15 mouse cellular contexts compared by ENCODE assay signal in the genomic region with DNA sequence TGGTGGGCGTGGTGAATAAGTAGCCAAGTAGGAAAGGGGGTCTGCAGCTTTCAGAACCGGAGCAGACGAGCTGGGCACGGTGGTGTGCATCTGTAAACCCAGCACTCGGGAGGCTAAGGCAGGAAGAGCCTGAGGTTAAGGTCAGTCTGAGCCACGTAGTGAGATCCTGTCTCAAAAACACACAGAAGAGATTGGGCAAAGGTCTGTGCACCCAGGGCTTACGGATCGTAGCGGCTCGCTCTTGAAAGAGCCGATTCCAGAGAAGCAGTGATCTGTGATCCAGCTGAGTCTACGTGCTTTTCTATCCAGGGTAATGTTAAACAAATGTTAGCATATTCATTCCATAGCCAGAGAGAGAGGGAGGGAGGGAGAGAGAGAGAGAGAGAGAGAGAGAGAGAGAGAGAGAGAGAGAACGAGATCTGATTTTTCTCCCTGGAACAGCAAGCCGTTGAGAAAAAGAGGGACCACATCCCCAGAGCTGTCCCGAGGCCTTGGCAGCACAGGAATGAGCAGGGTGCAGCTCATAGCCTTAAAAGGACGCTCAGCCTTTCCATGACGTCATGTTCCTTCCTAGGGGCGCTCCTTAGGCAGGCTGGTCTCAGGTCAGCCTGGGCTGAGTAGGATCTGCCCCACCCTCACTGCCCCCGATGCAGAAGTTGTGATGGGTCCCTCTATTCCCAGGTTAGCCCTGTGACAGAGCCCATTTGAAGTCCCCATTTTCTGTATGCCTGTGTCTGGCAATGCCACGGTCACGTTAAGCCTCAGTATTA. TPM values are rescaled to one million over a fixed set of nuclear protein-coding genes. Genes with fewer than 3 reads are reported as not detected.
DNase-seq lines count a peak whose midpoint lies in the region; ATAC-seq and TF ChIP-seq lines count a peak whose summit lies in the region.
"Had no signal": no experiment of that assay in that cellular context is flagged by ENCODE, and none has a peak within 500 bp of the region (broad histone marks: within the 10 kb centered on the region; RNA-seq: fewer than 3 reads in every experiment).

No protein-coding gene starts in this region.

- ATAC-seq in heart, embryonic 13.5 days (ENCODE audit: extremely low read depth, insufficient number of reproducible peaks, low FRiP score, low TSS enrichment), result no peak
- no peak for ATAC-seq in limb, embryonic 13.5 days (ENCODE audit: low FRiP score, low read depth)
- ATAC-seq in intestine, embryonic 15.5 days, result no peak
- ATAC-seq in stomach, embryonic 15.5 days (ENCODE audit: insufficient read depth, low FRiP score, low read depth), result no peak
- no peak for ATAC-seq in hindbrain, postnatal 0 days

- H3K4me2 ChIP-seq in heart, embryonic 13.5 days, result 0 out of 2 replicates have a peak overlapping the region, but pooled peaks have one; percentile 3
- H3K4me2 ChIP-seq in limb, embryonic 13.5 days (replicated peaks), result no peak overlapping the region
- H3K4me2 ChIP-seq in intestine, embryonic 15.5 days (replicated peaks), result peak overlapping the region; percentile 28; the same call in 1 of the 2 replicates
- no peak overlapping the region for H3K4me2 ChIP-seq in stomach, embryonic 15.5 days
- H3K4me2 ChIP-seq in hindbrain, postnatal 0 days (ENCODE audit: low read depth, low read length), result no peak overlapping the region
- H3K4me2 ChIP-seq: limb, embryonic 12.5 days had no signal

- DNase-seq in heart, adult 2 months, result no peak
- DNase-seq in limb, embryonic 10.5 days (ENCODE audit: low spot score), result no peak
- no peak for DNase-seq in hindbrain, postnatal 0 days (ENCODE audit: low spot score)
- DNase-seq: cerebellum, adult 9-11 months; heart, postnatal 4 days; layer of hippocampus, postnatal 36 days; lung, adult 2 months; retina, postnatal 1 day had no signal

- H3K9ac ChIP-seq in heart, embryonic 13.5 days, result peak overlapping the region; percentile 33; the same call in 1 of the 2 replicates
- no peak overlapping the region for H3K9ac ChIP-seq in heart, adult 2 months (ENCODE audit: low read depth, low read length)
- H3K9ac ChIP-seq in limb, embryonic 13.5 days, result peak overlapping the region; percentile 21; the same call in 1 of the 2 replicates
- no peak overlapping the region for H3K9ac ChIP-seq in intestine, embryonic 15.5 days
- no peak overlapping the region for H3K9ac ChIP-seq in stomach, embryonic 15.5 days
- H3K9ac ChIP-seq in hindbrain, postnatal 0 days (replicated peaks; ENCODE audit: low read length), result no peak overlapping the region
- H3K9ac ChIP-seq: limb, embryonic 12.5 days had no signal

- intact Hi-C loops in heart, adult 2 months (cut with DNase I), result loop anchor here (5.0 kb wide), 2 partner anchors 267 to 462 kb away; no protein-coding TSS in a partner anchor

- no peak overlapping the region for H3K4me3 ChIP-seq in heart, embryonic 13.5 days
- no peak overlapping the region for H3K4me3 ChIP-seq in heart, adult 2 months
- H3K4me3 ChIP-seq in limb, embryonic 13.5 days, result no peak overlapping the region
- H3K4me3 ChIP-seq in limb, embryonic 10.5 days, result no peak overlapping the region
- no peak overlapping the region for H3K4me3 ChIP-seq in intestine, embryonic 15.5 days (replicated peaks)
- H3K4me3 ChIP-seq in stomach, embryonic 15.5 days (replicated peaks), result no peak overlapping the region
- no peak overlapping the region for H3K4me3 ChIP-seq in hindbrain, postnatal 0 days (ENCODE audit: low read length)
- H3K4me3 ChIP-seq: forebrain, embryonic 10.5 days; limb, embryonic 12.5 days; megakaryocyte, embryonic 14.5 days had no signal

- TF ChIP-seq CTCF in heart, adult 2 months (IDR thresholded peaks at IDR 0.05), result no peak
- no peak for TF ChIP-seq CTCF in hindbrain, postnatal 0 days (IDR thresholded peaks at IDR 0.05; ENCODE audit: low read depth)

- H3K36me3 ChIP-seq in heart, embryonic 13.5 days, result no peaks in the 10 kb centered on the region
- H3K36me3 ChIP-seq in heart, adult 2 months (ENCODE audit: control insufficient read depth, insufficient read depth, low read length), result no peaks in the 10 kb centered on the region
- H3K36me3 ChIP-seq in limb, embryonic 13.5 days, result no peaks in the 10 kb centered on the region
- 0 out of 2 replicates have a peak, but pooled peaks cover 3% of the 10 kb centered on the region for H3K36me3 ChIP-seq in limb, embryonic 10.5 days
- H3K36me3 ChIP-seq in intestine, embryonic 15.5 days, result 0 out of 2 replicates have a peak, but pooled peaks cover 4% of the 10 kb centered on the region
- no peaks in the 10 kb centered on the region for H3K36me3 ChIP-seq in stomach, embryonic 15.5 days
- peaks cover 29% of the 10 kb centered on the region; the same call in 1 of the 2 replicates for H3K36me3 ChIP-seq in hindbrain, postnatal 0 days (ENCODE audit: insufficient read depth, low read length)
- H3K36me3 ChIP-seq: limb, embryonic 12.5 days had no signal

- no peak for TF ChIP-seq EP300 in heart, adult 2 months (IDR thresholded peaks at IDR 0.05; ENCODE audit: insufficient read depth, low read depth, low read length)

- WGBS in heart, embryonic 13.5 days, result 54% methylated on average over 21 of the region's 21 CpGs
- 59% methylated on average over 21 of the region's 21 CpGs for WGBS in heart, adult 2 months
- 69% methylated on average over 21 of the region's 21 CpGs for whole genome bisulfite sequencing in limb, embryonic 13.5 days
- WGBS in limb, embryonic 10.5 days, result 81% methylated on average over 21 of the region's 21 CpGs
- WGBS in intestine, embryonic 15.5 days, result 54% methylated on average over 21 of the region's 21 CpGs
- 54% methylated on average over 21 of the region's 21 CpGs for WGBS in stomach, embryonic 15.5 days
- WGBS in hindbrain, postnatal 0 days, result 77% methylated on average over 21 of the region's 21 CpGs

- H3K27ac ChIP-seq in heart, embryonic 13.5 days (replicated peaks), result no peak overlapping the region
- H3K27ac ChIP-seq in heart, adult 2 months, result no peak overlapping the region
- no peak overlapping the region for H3K27ac ChIP-seq in limb, embryonic 13.5 days
- no peak overlapping the region for H3K27ac ChIP-seq in limb, embryonic 10.5 days
- peak overlapping the region; percentile 56; the same call in 1 of the 2 replicates for H3K27ac ChIP-seq in intestine, embryonic 15.5 days
- peak overlapping the region; percentile 69; the same call in 1 of the 2 replicates for H3K27ac ChIP-seq in stomach, embryonic 15.5 days
- H3K27ac ChIP-seq in hindbrain, postnatal 0 days, result no peak overlapping the region
- H3K27ac ChIP-seq: forebrain, embryonic 10.5 days; limb, embryonic 12.5 days had no signal

- TF ChIP-seq POLR2A in heart, adult 2 months (IDR thresholded peaks at IDR 0.05; ENCODE audit: insufficient read depth, low read depth, low read length), result no peak

- H3K4me1 ChIP-seq in heart, embryonic 13.5 days, result peaks cover 29% of the 10 kb centered on the region
- H3K4me1 ChIP-seq in heart, adult 2 months (ENCODE audit: control insufficient read depth, insufficient read depth, low read length), result no peaks in the 10 kb centered on the region
- H3K4me1 ChIP-seq in limb, embryonic 13.5 days, result peaks cover 22% of the 10 kb centered on the region
- H3K4me1 ChIP-seq in limb, embryonic 10.5 days, result peaks cover 44% of the 10 kb centered on the region
- H3K4me1 ChIP-seq in intestine, embryonic 15.5 days (replicated peaks), result peaks cover 17% of the 10 kb centered on the region
- H3K4me1 ChIP-seq in stomach, embryonic 15.5 days, result peaks cover 21% of the 10 kb centered on the region; the same call in 1 of the 2 replicates
- no peaks in the 10 kb centered on the region for H3K4me1 ChIP-seq in hindbrain, postnatal 0 days (ENCODE audit: insufficient read depth, low read length)

- H3K27me3 ChIP-seq in heart, embryonic 13.5 days (replicated peaks), result no peaks in the 10 kb centered on the region; the same call in 1 of the 2 replicates
- H3K27me3 ChIP-seq in heart, adult 2 months (ENCODE audit: control insufficient read depth, insufficient read depth, low read length), result no peaks in the 10 kb centered on the region
- H3K27me3 ChIP-seq in limb, embryonic 13.5 days, result no peaks in the 10 kb centered on the region
- H3K27me3 ChIP-seq in limb, embryonic 10.5 days (ENCODE audit: low read depth, poor library complexity, severe bottlenecking), result peaks cover under 1% of the 10 kb centered on the region; the same call in 1 of the 2 replicates
- no peaks in the 10 kb centered on the region for H3K27me3 ChIP-seq in intestine, embryonic 15.5 days (replicated peaks)
- H3K27me3 ChIP-seq in stomach, embryonic 15.5 days (replicated peaks), result no peaks in the 10 kb centered on the region
- H3K27me3 ChIP-seq in hindbrain, postnatal 0 days (ENCODE audit: insufficient read depth, low read length), result no peaks in the 10 kb centered on the region
- H3K27me3 ChIP-seq: limb, embryonic 12.5 days had no signal

- H3K9me3 ChIP-seq in heart, embryonic 13.5 days, result no peaks in the 10 kb centered on the region
- no peaks in the 10 kb centered on the region for H3K9me3 ChIP-seq in limb, embryonic 13.5 days
- H3K9me3 ChIP-seq in limb, embryonic 10.5 days (replicated peaks), result no peaks in the 10 kb centered on the region
- H3K9me3 ChIP-seq in intestine, embryonic 15.5 days, result no peaks in the 10 kb centered on the region
- no peaks in the 10 kb centered on the region for H3K9me3 ChIP-seq in stomach, embryonic 15.5 days
- no peaks in the 10 kb centered on the region for H3K9me3 ChIP-seq in hindbrain, postnatal 0 days (ENCODE audit: low read length)
- H3K9me3 ChIP-seq: forebrain, embryonic 10.5 days; limb, embryonic 12.5 days; megakaryocyte, embryonic 14.5 days had no signal

- H3K79me2 ChIP-seq in heart, adult 2 months (replicated peaks; ENCODE audit: control insufficient read depth, insufficient read depth, low read length), result no peaks in the 10 kb centered on the region

RNA-seq across cellular contexts. Expression of gene Bdh1, which starts 33.4 kb away (rescaled TPM):
- 9.7 and 10.8 TPM in 2 replicates for polyA plus RNA-seq in heart, embryonic 13.5 days (2015; fragmentation: Nextera tagmentation; extraction: Ambion mirVana)
- total RNA-seq in heart, adult 2 months (2021), result 100 to 1,000 TPM; 134 to 159 TPM
- polyA plus RNA-seq in heart, adult 2 months (2012; rRNA removed), result 23.3 and 61.3 TPM in 2 replicates
- polyA plus RNA-seq in limb, embryonic 13.5 days (2015; fragmentation: Nextera tagmentation; extraction: Ambion mirVana), result 22.3 and 25.0 TPM in 2 replicates
- polyA plus RNA-seq in limb, embryonic 10.5 days (2016; fragmentation: Nextera tagmentation; extraction: Ambion mirVana), result 9.5 and 11.4 TPM in 2 replicates
- polyA plus RNA-seq in intestine, embryonic 15.5 days (2015; fragmentation: Nextera tagmentation; extraction: Ambion mirVana), result 174 and 190 TPM in 2 replicates
- 62.6 and 85.6 TPM in 2 replicates for polyA plus RNA-seq in stomach, embryonic 15.5 days (2015; fragmentation: Nextera tagmentation; extraction: Ambion mirVana)
- total RNA-seq in hindbrain, postnatal 0 days (2014; rRNA removed), result 102 and 108 TPM in 2 replicates
- polyA plus RNA-seq in hindbrain, postnatal 0 days (2015; fragmentation: Nextera tagmentation; extraction: Ambion mirVana), result 134 and 137 TPM in 2 replicates

Comparison
In these comparisons a context has a peak if more than half of its experiments do, and no peak if none do; other contexts are left out.
1. H3K9ac ChIP-seq: peak in heart, embryonic 13.5 days (single experiment) and limb, embryonic 13.5 days (single experiment); none in heart, adult 2 months (single experiment), intestine, embryonic 15.5 days (single experiment), stomach, embryonic 15.5 days (single experiment) and hindbrain, postnatal 0 days (single experiment).
2. H3K27ac ChIP-seq: peak in intestine, embryonic 15.5 days (single experiment) and stomach, embryonic 15.5 days (single experiment); none in heart, embryonic 13.5 days (single experiment), heart, adult 2 months (single experiment), limb, embryonic 13.5 days (single experiment), limb, embryonic 10.5 days (single experiment) and hindbrain, postnatal 0 days (single experiment).
3. H3K4me2 ChIP-seq: peak in heart, embryonic 13.5 days (single experiment) and intestine, embryonic 15.5 days (single experiment); none in limb, embryonic 13.5 days (single experiment), stomach, embryonic 15.5 days (single experiment) and hindbrain, postnatal 0 days (single experiment).